Mouse (Mus musculus) heart, adult 2 months (tissue): ENCODE results near the gene Adcy10. TPM values are rescaled to one million over a fixed set of nuclear protein-coding genes. Genes with fewer than 3 reads are reported as not detected.

ENCODE experiments used
- DNase-seq, 2 experiments: peaks; one replicate each; pipeline ENCODE4 v3.0.0; 2021
- H3K27ac ChIP-seq: fragments of 200-600 bp; 2 replicates; pipeline ENCODE4 v1.8.1; 2022
- H3K27me3 ChIP-seq: fragments of 200-500 bp; 2 replicates; pipeline ENCODE4 v1.6.1; 2012; ENCODE audit warnings: mild to moderate bottlenecking, low read length, inconsistent platforms, mixed read lengths; ENCODE audit not compliant: control insufficient read depth, insufficient read depth
- H3K36me3 ChIP-seq: fragments of 200-500 bp; 2 replicates; pipeline ENCODE4 v1.6.1; 2012; ENCODE audit warnings: low read length, inconsistent platforms; ENCODE audit not compliant: control insufficient read depth, insufficient read depth
- H3K4me1 ChIP-seq: fragments of 200-500 bp; 2 replicates; pipeline ENCODE4 v1.6.1; 2011; ENCODE audit warnings: low read length; ENCODE audit not compliant: control insufficient read depth, insufficient read depth
- H3K4me3 ChIP-seq: fragments of 200-600 bp; 2 replicates; pipeline ENCODE4 v1.8.1; 2022
- H3K79me2 ChIP-seq: fragments of 200-500 bp; replicated peaks from 2 replicates; pipeline ENCODE4 v1.6.1; 2012; ENCODE audit warnings: mild to moderate bottlenecking, inconsistent platforms, low read length, moderate library complexity, mixed read lengths; ENCODE audit not compliant: control insufficient read depth, insufficient read depth
- H3K9ac ChIP-seq: fragments of 200-500 bp; 2 replicates; pipeline ENCODE4 v1.6.1; 2012; ENCODE audit warnings: low read depth, mild to moderate bottlenecking, control low read depth, inconsistent platforms, low read length, mixed read lengths
- CTCF ChIP-seq: fragments of 200-600 bp; IDR thresholded peaks from 2 replicates; pipeline ENCODE4 v1.8.1; 2022; ENCODE audit warnings: antibody characterized with exemption, mild to moderate bottlenecking, moderate library complexity
- EP300 ChIP-seq: fragments of 200-500 bp; IDR thresholded peaks from 2 replicates; pipeline ENCODE4 v1.6.1; 2011; ENCODE audit warnings: low read depth, low read length, control low read depth; ENCODE audit not compliant: insufficient read depth
- POLR2A ChIP-seq: fragments of 200-500 bp; IDR thresholded peaks from 2 replicates; pipeline ENCODE4 v1.6.1; 2011; ENCODE audit warnings: mild to moderate bottlenecking, low read depth, low read length, control low read depth; ENCODE audit not compliant: insufficient read depth
- WGBS: fragments of 180-500 bp; shearing (Covaris S2); methylation state at CpG from one replicate; pipeline ENCODE4 v1.1.7; 2018; 5-methylcytosine and 5-hydroxymethylcytosine counted together
- intact Hi-C: fragments of 180-260 bp; cut with DNase I; formaldehyde crosslinking; loops from one replicate; pipeline ENCODE4 v1.15.1; 2025
- polyA plus RNA-seq: library from polyadenylated mRNA; depleted of rRNA; stranded (reverse); fragments of >200 nt; gene quantifications from 2 replicates; pipeline ENCODE4 v1.2.3, GENCODE M21; 2012
- total RNA-seq, 2 experiments: library from RNA; stranded (reverse); gene quantifications; 2 replicates each; pipeline ENCODE4 v1.2.3; 2021

Adcy10 gene
- total and polyA plus RNA-seq, 3 experiments, result 0.05 to 0.18 TPM; not detected in 1

DNA sequence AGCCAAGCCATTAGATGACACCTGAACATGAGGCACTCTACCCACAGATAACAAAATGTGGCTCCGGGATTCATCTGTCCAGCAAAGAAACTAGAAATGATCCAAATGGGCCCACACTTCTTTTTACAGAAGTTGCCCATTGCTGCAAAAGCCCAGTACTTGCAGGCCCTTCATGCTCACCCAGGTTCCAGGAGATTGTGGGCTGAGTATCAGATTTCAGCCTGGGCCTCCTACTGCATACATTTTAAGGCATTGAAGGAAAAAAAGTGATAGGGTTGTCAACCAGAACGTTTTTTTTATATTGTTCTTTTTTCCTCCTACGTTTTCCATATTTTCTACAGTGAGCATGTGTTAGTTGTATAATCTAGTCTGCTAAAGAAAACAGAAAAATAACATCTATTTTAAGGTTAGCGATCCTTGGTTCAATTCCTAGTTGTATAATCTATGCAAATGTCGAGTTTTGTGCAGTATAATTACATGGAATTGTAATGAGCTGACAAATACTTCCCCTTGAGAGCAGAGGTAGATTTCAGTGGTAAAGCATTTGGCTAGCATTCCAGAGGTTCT, 52.3 kb downstream of the Adcy10 start:
- Histone ChIP-seq H3K27ac (no peak overlapping the region), H3K36me3 (no peaks in the 10 kb centered on the region), H3K9ac (no peak overlapping the region), H3K4me1 (no peaks in the 10 kb centered on the region), H3K79me2 (no peaks in the 10 kb centered on the region), H3K4me3 (no peak overlapping the region), H3K27me3 (no peaks in the 10 kb centered on the region)
- WGBS, result 63% methylated on average over 5 of the region's 5 CpGs
- intact Hi-C loops, result no loop called here
- no peak for DNase-seq
- TF ChIP-seq CTCF, result no peak
- TF ChIP-seq POLR2A, result no peak
- TF ChIP-seq EP300, result no peak

GRCm38 (mm10) chr1:165556711-165557110, 71.7 kb downstream of the Adcy10 start:
- no peak overlapping the region for H3K4me3 ChIP-seq
- peaks cover 2% of the 10 kb centered on the region; the same call in 1 of the 2 replicates for H3K4me1 ChIP-seq
- no peaks in the 10 kb centered on the region for H3K79me2 ChIP-seq
- no peaks in the 10 kb centered on the region for H3K27me3 ChIP-seq
- no peaks in the 10 kb centered on the region for H3K36me3 ChIP-seq
- intact Hi-C loops, result no loop called here
- no peak overlapping the region for H3K27ac ChIP-seq
- TF ChIP-seq POLR2A (no peak), EP300 (no peak), CTCF (no peak)
- H3K9ac ChIP-seq, result no peak overlapping the region
- WGBS, result 14% methylated on average over 2 of the region's 2 CpGs
- no peak for DNase-seq

- Histone ChIP-seq H3K4me1 (peaks cover 2% of the 10 kb centered on the region; the same call in 1 of the 2 replicates), H3K36me3 (no peaks in the 10 kb centered on the region), H3K9ac (no peak overlapping the region), H3K27me3 (no peaks in the 10 kb centered on the region), H3K4me3 (no peak overlapping the region), H3K27ac (no peak overlapping the region), H3K79me2 (no peaks in the 10 kb centered on the region)
- DNase-seq, result no peak
- 82% methylated on average over 9 of the region's 9 CpGs for WGBS
- intact Hi-C loops, result no loop called here
- TF ChIP-seq POLR2A, result no peak
- no peak for TF ChIP-seq EP300
- TF ChIP-seq CTCF, result no peak
Measured at GRCm38 (mm10) chr1:165559073-165559472, 74.1 kb downstream of the Adcy10 start.

- H3K79me2 ChIP-seq, result no peaks in the 10 kb centered on the region
- DNase-seq, result no peak
- H3K4me3 ChIP-seq, result no peak overlapping the region
- WGBS, result 93% methylated on average over 4 of the region's 4 CpGs
- TF ChIP-seq CTCF (no peak), EP300 (no peak)
- H3K9ac ChIP-seq, result no peak overlapping the region
- H3K27me3 ChIP-seq, result no peaks in the 10 kb centered on the region
- intact Hi-C loops, result no loop called here
- H3K36me3 ChIP-seq, result no peaks in the 10 kb centered on the region
- H3K4me1 ChIP-seq, result no peaks in the 10 kb centered on the region
- no peak overlapping the region for H3K27ac ChIP-seq
Measured at GRCm38 (mm10) chr1:165565283-165565682, 80.3 kb downstream of the Adcy10 start.

DNA sequence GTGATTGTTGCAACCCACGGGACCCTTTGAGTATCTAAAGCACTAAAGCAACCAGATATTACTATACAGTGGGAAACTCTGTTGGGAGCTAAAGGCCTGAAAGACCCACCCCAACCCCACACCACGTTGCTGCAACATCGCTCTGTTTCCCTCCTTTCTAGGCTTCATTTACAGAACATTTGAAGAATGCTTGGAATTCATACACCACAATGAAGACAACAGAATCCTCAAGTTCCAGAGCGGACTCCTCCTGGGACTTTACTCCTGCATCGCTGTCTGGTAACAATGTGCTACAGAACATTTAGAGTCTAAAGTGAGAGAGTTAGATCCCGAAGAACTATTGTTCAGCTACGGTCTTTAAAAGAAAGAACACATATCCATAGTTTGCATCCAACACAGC, 82.5 kb downstream of the Adcy10 start:
- Histone ChIP-seq H3K4me1 (no peaks in the 10 kb centered on the region), H3K27ac (no peak overlapping the region), H3K79me2 (no peaks in the 10 kb centered on the region), H3K9ac (no peak overlapping the region), H3K36me3 (no peaks in the 10 kb centered on the region), H3K4me3 (no peak overlapping the region), H3K27me3 (no peaks in the 10 kb centered on the region)
- intact Hi-C loops, result no loop called here
- DNase-seq, result no peak
- TF ChIP-seq CTCF (no peak), EP300 (no peak), POLR2A (no peak)
- WGBS, result 72% methylated on average over 7 of the region's 7 CpGs

DNA sequence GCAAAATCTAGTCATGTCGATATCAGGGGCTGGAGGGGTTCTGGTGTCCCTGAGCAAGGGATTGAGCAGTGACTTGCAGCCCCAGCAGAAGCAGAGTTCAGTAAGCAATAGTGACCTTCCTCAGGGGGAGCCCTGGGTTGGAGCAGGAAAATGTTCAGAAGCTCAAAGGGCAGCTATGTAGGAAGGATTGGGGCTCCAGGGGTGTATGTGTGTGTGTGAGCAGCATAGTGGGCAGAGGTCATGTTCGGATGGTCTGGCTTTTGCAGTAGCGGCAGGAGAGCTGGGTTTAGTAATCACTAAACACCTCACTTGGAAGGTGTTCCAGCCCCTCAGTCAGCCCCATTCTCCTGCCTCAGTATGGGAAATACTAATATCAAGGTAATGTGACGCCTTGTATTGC, 91.0 kb downstream of the Adcy10 start:
- no peak for DNase-seq
- Histone ChIP-seq H3K4me3 (no peak overlapping the region), H3K36me3 (no peaks in the 10 kb centered on the region), H3K27me3 (no peaks in the 10 kb centered on the region), H3K9ac (no peak overlapping the region), H3K79me2 (no peaks in the 10 kb centered on the region), H3K4me1 (no peaks in the 10 kb centered on the region), H3K27ac (no peak overlapping the region)
- WGBS, result 80% methylated on average over 4 of the region's 4 CpGs
- no peak for TF ChIP-seq CTCF
- TF ChIP-seq EP300, result no peak
- no peak for TF ChIP-seq POLR2A
- intact Hi-C loops, result loop anchor here (10.0 kb wide), 1 partner anchor 181 kb away; no protein-coding TSS in a partner anchor
